Mouse (Mus musculus) ES-CJ7 (cell line): ENCODE data around the gene Gm11007.
"Not testable (repeated sequence)": the region's sequence is repeated elsewhere in the genome, so short reads cannot be mapped to it uniquely, and the experiment has no call there.

Source experiments
- DNase-seq: peaks from one replicate; pipeline ENCODE4 v3.0.0; 2011; ENCODE audit warnings: low read depth, low spot score

Gene Gm11007

DNA sequence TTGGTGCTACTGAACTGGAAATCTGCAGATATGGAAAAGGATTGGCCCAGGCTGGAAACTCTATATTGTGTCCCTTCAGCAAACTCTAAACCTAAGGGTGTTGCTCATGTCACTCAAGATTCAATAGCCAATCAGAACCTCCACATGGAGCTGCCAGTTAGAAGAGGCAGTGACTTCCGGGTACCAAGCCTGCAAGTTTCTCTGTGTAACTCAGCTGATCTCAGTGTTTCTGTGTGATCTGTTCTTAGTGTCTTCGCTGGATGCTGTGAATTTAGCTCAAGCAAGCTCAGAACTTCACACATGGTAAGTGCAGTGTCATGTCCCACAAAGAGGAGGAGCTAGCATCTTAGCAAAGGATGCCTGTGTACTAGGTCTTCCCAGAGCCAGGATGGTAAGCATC, at the start of gene Gm11007:
TSS of gene Gm11007 (plus strand) at position 301 of the 400 bp plus-strand sequence.
- DNase-seq, result not testable (repeated sequence)
